Mouse (Mus musculus): Measurements from ENCODE around the gene Sfi1. TPM values are rescaled to one million over a fixed set of nuclear protein-coding genes. Genes with fewer than 3 reads are reported as not detected.
"Not testable (repeated sequence)": the region's sequence is repeated elsewhere in the genome, so short reads cannot be mapped to it uniquely, and the experiment has no call there.

Gene Sfi1
- polyA plus RNA-seq, 1 experiment from 2014 or later: 7.9 TPM

GRCm38 (mm10) chr11:3132957-3133356, 60.3 kb downstream of the Sfi1 start:
- DNase-seq (ENCODE audit: low spot score); H3K27me3 ChIP-seq (ENCODE audit: control insufficient read depth, insufficient read depth, low read length); H3K9ac ChIP-seq (ENCODE audit: low read depth, low read length); H3K4me1 ChIP-seq (replicated peaks; ENCODE audit: control insufficient read depth, insufficient read depth, low read length); H3K27ac ChIP-seq (ENCODE audit: low read depth, low read length); H3K4me2 ChIP-seq (replicated peaks; ENCODE audit: low read depth, low read length); H3K36me3 ChIP-seq (ENCODE audit: control insufficient read depth, insufficient read depth, low read length); H3K4me3 ChIP-seq (ENCODE audit: low read depth, low read length): not testable (repeated sequence)
- ATAC-seq (ENCODE audit: low FRiP score): peak; percentile 14
- 92% methylated on average over 3 of the region's 3 CpGs for WGBS
- H3K9me3 ChIP-seq (ENCODE audit: control insufficient read depth, low read length): peaks cover 12% of the 10 kb centered on the region

GRCm38 (mm10) chr11:3132001-3132400, 61.3 kb downstream of the Sfi1 start:
- ATAC-seq (ENCODE audit: low FRiP score): peak; percentile 33
- H3K27me3 ChIP-seq (ENCODE audit: control insufficient read depth, insufficient read depth, low read length); H3K4me2 ChIP-seq (replicated peaks; ENCODE audit: low read depth, low read length); DNase-seq (ENCODE audit: low spot score); H3K4me1 ChIP-seq (replicated peaks; ENCODE audit: control insufficient read depth, insufficient read depth, low read length); H3K27ac ChIP-seq (ENCODE audit: low read depth, low read length); H3K36me3 ChIP-seq (ENCODE audit: control insufficient read depth, insufficient read depth, low read length); H3K4me3 ChIP-seq (ENCODE audit: low read depth, low read length); H3K9ac ChIP-seq (ENCODE audit: low read depth, low read length); H3K9me3 ChIP-seq (ENCODE audit: control insufficient read depth, low read length): not testable (repeated sequence)
- WGBS: 92% methylated on average over 8 of the region's 10 CpGs

GRCm38 (mm10) chr11:3129852-3130251, 63.4 kb downstream of the Sfi1 start:
- H3K27me3 ChIP-seq (ENCODE audit: control insufficient read depth, insufficient read depth, low read length); H3K4me3 ChIP-seq (ENCODE audit: low read depth, low read length); H3K27ac ChIP-seq (ENCODE audit: low read depth, low read length); H3K4me1 ChIP-seq (replicated peaks; ENCODE audit: control insufficient read depth, insufficient read depth, low read length); H3K4me2 ChIP-seq (replicated peaks; ENCODE audit: low read depth, low read length); ATAC-seq (ENCODE audit: low FRiP score); DNase-seq (ENCODE audit: low spot score); H3K9ac ChIP-seq (ENCODE audit: low read depth, low read length); H3K9me3 ChIP-seq (ENCODE audit: control insufficient read depth, low read length); H3K36me3 ChIP-seq (ENCODE audit: control insufficient read depth, insufficient read depth, low read length): not testable (repeated sequence)
- WGBS: 96% methylated on average over 5 of the region's 8 CpGs

GRCm38 (mm10) chr11:3129276-3129675, 64.0 kb downstream of the Sfi1 start:
- H3K4me2 ChIP-seq (replicated peaks; ENCODE audit: low read depth, low read length); H3K9ac ChIP-seq (ENCODE audit: low read depth, low read length); H3K36me3 ChIP-seq (ENCODE audit: control insufficient read depth, insufficient read depth, low read length); H3K27ac ChIP-seq (ENCODE audit: low read depth, low read length); ATAC-seq (ENCODE audit: low FRiP score); H3K4me1 ChIP-seq (replicated peaks; ENCODE audit: control insufficient read depth, insufficient read depth, low read length); H3K9me3 ChIP-seq (ENCODE audit: control insufficient read depth, low read length); H3K27me3 ChIP-seq (ENCODE audit: control insufficient read depth, insufficient read depth, low read length); H3K4me3 ChIP-seq (ENCODE audit: low read depth, low read length); DNase-seq (ENCODE audit: low spot score): not testable (repeated sequence)
- WGBS: 92% methylated on average over 2 of the region's 2 CpGs

GRCm38 (mm10) chr11:3127303-3127795, 65.9 kb downstream of the Sfi1 start:
- H3K27ac ChIP-seq (ENCODE audit: low read depth, low read length); H3K4me2 ChIP-seq (replicated peaks; ENCODE audit: low read depth, low read length); H3K4me1 ChIP-seq (replicated peaks; ENCODE audit: control insufficient read depth, insufficient read depth, low read length); H3K9ac ChIP-seq (ENCODE audit: low read depth, low read length); H3K9me3 ChIP-seq (ENCODE audit: control insufficient read depth, low read length); H3K27me3 ChIP-seq (ENCODE audit: control insufficient read depth, insufficient read depth, low read length); H3K36me3 ChIP-seq (ENCODE audit: control insufficient read depth, insufficient read depth, low read length); H3K4me3 ChIP-seq (ENCODE audit: low read depth, low read length): not testable (repeated sequence)
- WGBS: 97% methylated on average over 5 of the region's 7 CpGs
- ATAC-seq (ENCODE audit: low FRiP score) (peak; percentile 46), DNase-seq (ENCODE audit: low spot score) (peak; percentile 23)

- not testable (repeated sequence) for H3K36me3 ChIP-seq (ENCODE audit: control insufficient read depth, insufficient read depth, low read length); DNase-seq (ENCODE audit: low spot score); H3K9me3 ChIP-seq (ENCODE audit: control insufficient read depth, low read length); H3K4me1 ChIP-seq (replicated peaks; ENCODE audit: control insufficient read depth, insufficient read depth, low read length); H3K27ac ChIP-seq (ENCODE audit: low read depth, low read length); H3K4me3 ChIP-seq (ENCODE audit: low read depth, low read length); H3K4me2 ChIP-seq (replicated peaks; ENCODE audit: low read depth, low read length); H3K27me3 ChIP-seq (ENCODE audit: control insufficient read depth, insufficient read depth, low read length); H3K9ac ChIP-seq (ENCODE audit: low read depth, low read length)
- WGBS: 86% methylated on average over 6 of the region's 6 CpGs
- ATAC-seq (ENCODE audit: low FRiP score): peak; percentile 28
Measured at GRCm38 (mm10) chr11:3126478-3127302, 66.6 kb downstream of the Sfi1 start.

- WGBS: 92% methylated on average over 3 of the region's 4 CpGs
- H3K36me3 ChIP-seq (ENCODE audit: control insufficient read depth, insufficient read depth, low read length); H3K4me1 ChIP-seq (replicated peaks; ENCODE audit: control insufficient read depth, insufficient read depth, low read length); H3K4me2 ChIP-seq (replicated peaks; ENCODE audit: low read depth, low read length); DNase-seq (ENCODE audit: low spot score); H3K4me3 ChIP-seq (ENCODE audit: low read depth, low read length); H3K27ac ChIP-seq (ENCODE audit: low read depth, low read length); H3K9ac ChIP-seq (ENCODE audit: low read depth, low read length); H3K9me3 ChIP-seq (ENCODE audit: control insufficient read depth, low read length); ATAC-seq (ENCODE audit: low FRiP score); H3K27me3 ChIP-seq (ENCODE audit: control insufficient read depth, insufficient read depth, low read length): not testable (repeated sequence)
Measured at GRCm38 (mm10) chr11:3125922-3126321, 67.3 kb downstream of the Sfi1 start.

GRCm38 (mm10) chr11:3124932-3125810, 68.1 kb downstream of the Sfi1 start:
- H3K27me3 ChIP-seq (ENCODE audit: control insufficient read depth, insufficient read depth, low read length); H3K9me3 ChIP-seq (ENCODE audit: control insufficient read depth, low read length); H3K36me3 ChIP-seq (ENCODE audit: control insufficient read depth, insufficient read depth, low read length); ATAC-seq (ENCODE audit: low FRiP score); DNase-seq (ENCODE audit: low spot score); H3K27ac ChIP-seq (ENCODE audit: low read depth, low read length); H3K9ac ChIP-seq (ENCODE audit: low read depth, low read length); H3K4me2 ChIP-seq (replicated peaks; ENCODE audit: low read depth, low read length); H3K4me1 ChIP-seq (replicated peaks; ENCODE audit: control insufficient read depth, insufficient read depth, low read length); H3K4me3 ChIP-seq (ENCODE audit: low read depth, low read length): not testable (repeated sequence)
- 90% methylated on average over 22 of the region's 22 CpGs for WGBS
